Mouse (Mus musculus) thymus, adult 2 months (tissue): Measurements from ENCODE around the gene Paqr8.

Source experiments
- CTCF ChIP-seq: fragments of 200-500 bp; IDR thresholded peaks from 2 replicates; pipeline ENCODE4 v1.5.1; 2012; ENCODE audit warnings: mild to moderate bottlenecking, control low read depth, low read length, moderate library complexity, borderline replicate concordance; ENCODE audit not compliant: control insufficient read depth, poor library complexity, insufficient read depth; ENCODE audit errors: extremely low read depth
- POLR2A ChIP-seq: fragments of 200-500 bp; IDR thresholded peaks from 2 replicates; pipeline ENCODE4 v1.6.1; 2012; ENCODE audit warnings: mild to moderate bottlenecking, low read length, control low read depth, moderate library complexity; ENCODE audit not compliant: control insufficient read depth, poor library complexity, insufficient read depth; ENCODE audit errors: extremely low read depth

- TF ChIP-seq CTCF (no peak), POLR2A (no peak)
These were observed 90.1 kb downstream of the Paqr8 start for GRCm38 (mm10) chr1:20980553-20980952.
